Mouse (Mus musculus): ENCODE results near the gene Ubac1.

DNA sequence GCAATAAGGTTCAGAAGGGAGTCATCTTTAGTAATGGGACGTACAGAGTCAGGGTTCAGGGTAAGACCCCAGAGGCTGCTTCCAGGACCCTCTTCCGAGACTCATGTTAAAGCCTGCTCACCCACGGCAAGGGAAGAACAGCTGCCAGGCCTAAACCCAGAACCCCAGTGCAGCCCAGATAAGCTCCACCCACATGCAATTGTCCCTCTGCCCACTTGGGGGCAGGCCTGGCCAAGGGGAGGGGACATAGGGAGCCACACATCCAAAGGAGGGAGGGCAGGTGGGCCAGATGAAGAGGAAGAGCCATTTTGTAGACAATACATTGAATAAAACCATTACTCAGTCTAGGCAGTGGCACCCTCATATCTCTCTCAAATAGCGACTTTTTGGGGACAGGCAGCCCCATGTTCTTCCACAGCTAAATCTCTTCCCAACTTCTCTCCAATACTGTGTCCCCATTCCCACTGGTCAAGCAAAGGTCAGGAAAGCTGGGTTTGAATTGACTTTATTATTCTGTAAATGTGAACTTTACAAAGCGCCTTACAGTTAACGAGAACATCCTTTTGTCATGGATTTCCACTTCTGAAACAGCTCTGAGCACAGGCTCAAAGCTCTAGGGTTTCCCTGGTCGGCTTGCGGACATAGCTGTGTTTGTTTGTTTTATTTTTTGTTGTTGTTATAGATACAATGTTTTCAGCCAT lies 33.6 kb upstream of the Ubac1 start:
- TF ChIP-seq EP300 (IDR thresholded peaks at IDR 0.05) (no peak), CTCF (IDR thresholded peaks at IDR 0.05) (peak; percentile 95)
